Mouse (Mus musculus): ENCODE data around the gene Sfrp5. TPM values are rescaled to one million over a fixed set of nuclear protein-coding genes. Genes with fewer than 3 reads are reported as not detected.
A peak's percentile ranks its signal among the peaks of the same experiment; 100 is the strongest.

Sfrp5 gene
- total RNA-seq (2015) (not detected in 2 replicates), total RNA-seq (2017) (not detected in 2 replicates)

- no peak for ATAC-seq (replicated peaks; ENCODE audit: poor library complexity)
Observed at GRCm38 (mm10) chr19:42201696-42202381, at the start of gene Sfrp5. Sfrp5 (minus strand) TSS chr19:42202252.

- no peak for ATAC-seq (replicated peaks; ENCODE audit: poor library complexity)
Observed at GRCm38 (mm10) chr19:42249976-42250914, 48.2 kb upstream of the Sfrp5 start.

GRCm38 (mm10) chr19:42247519-42247918 is 45.5 kb upstream of the Sfrp5 start, which contains the start of gene Golga7b:
Golga7b (plus strand) TSS chr19:42247574.
- ATAC-seq (replicated peaks; ENCODE audit: poor library complexity): no peak

GRCm38 (mm10) chr19:42246626-42247025 is 44.6 kb upstream of the Sfrp5 start:
- ATAC-seq (replicated peaks; ENCODE audit: poor library complexity): no peak

GRCm38 (mm10) chr19:42243401-42243800 is 41.3 kb upstream of the Sfrp5 start:
- ATAC-seq (replicated peaks; ENCODE audit: poor library complexity): no peak

- no peak for ATAC-seq (replicated peaks; ENCODE audit: poor library complexity)
Observed at GRCm38 (mm10) chr19:42240881-42241280, 38.8 kb upstream of the Sfrp5 start.

GRCm38 (mm10) chr19:42238341-42238715 is 36.3 kb upstream of the Sfrp5 start:
- ATAC-seq (replicated peaks; ENCODE audit: poor library complexity): no peak

GRCm38 (mm10) chr19:42237602-42238340 is 35.7 kb upstream of the Sfrp5 start:
- ATAC-seq (replicated peaks; ENCODE audit: poor library complexity): no peak

- no peak for ATAC-seq (replicated peaks; ENCODE audit: poor library complexity)
Observed at GRCm38 (mm10) chr19:42230986-42231385, 28.9 kb upstream of the Sfrp5 start.

- ATAC-seq (replicated peaks; ENCODE audit: poor library complexity): peak; percentile 54; the same call in 1 of the 2 replicates
Observed at GRCm38 (mm10) chr19:42230288-42230568, 28.2 kb upstream of the Sfrp5 start.

GRCm38 (mm10) chr19:42229499-42230287 is 27.6 kb upstream of the Sfrp5 start:
- 0 out of 2 replicates have a peak, but pooled peaks have one; percentile 11 for ATAC-seq (replicated peaks; ENCODE audit: poor library complexity)

- no peak for ATAC-seq (replicated peaks; ENCODE audit: poor library complexity)
Observed at GRCm38 (mm10) chr19:42226451-42226850, 24.4 kb upstream of the Sfrp5 start.

GRCm38 (mm10) chr19:42217374-42217763 is 15.3 kb upstream of the Sfrp5 start:
- peak; percentile 77 for ATAC-seq (replicated peaks; ENCODE audit: poor library complexity)

- no peak for ATAC-seq (replicated peaks; ENCODE audit: poor library complexity)
Observed at GRCm38 (mm10) chr19:42216699-42217373, 14.8 kb upstream of the Sfrp5 start.

GRCm38 (mm10) chr19:42214601-42215000 is 12.5 kb upstream of the Sfrp5 start:
- no peak for ATAC-seq (replicated peaks; ENCODE audit: poor library complexity)

- no peak for ATAC-seq (replicated peaks; ENCODE audit: poor library complexity)
Observed at GRCm38 (mm10) chr19:42211936-42212335, 9.9 kb upstream of the Sfrp5 start.

GRCm38 (mm10) chr19:42209976-42210375 is 7.9 kb upstream of the Sfrp5 start:
- ATAC-seq (replicated peaks; ENCODE audit: poor library complexity): no peak

GRCm38 (mm10) chr19:42209485-42209884 is 7.4 kb upstream of the Sfrp5 start:
- ATAC-seq (replicated peaks; ENCODE audit: poor library complexity): no peak

GRCm38 (mm10) chr19:42205201-42205600 is 3.1 kb upstream of the Sfrp5 start:
- no peak for ATAC-seq (replicated peaks; ENCODE audit: poor library complexity)

GRCm38 (mm10) chr19:42204306-42204705 is 2.3 kb upstream of the Sfrp5 start:
- no peak for ATAC-seq (replicated peaks; ENCODE audit: poor library complexity)

Measured in megakaryocyte progenitor cell, adult 5-6 weeks (primary cell).